Mouse (Mus musculus): ENCODE results near the gene Sh2b3.
A peak's percentile ranks its signal among the peaks of the same experiment; 100 is the strongest.

The Sh2b3 gene

DNA sequence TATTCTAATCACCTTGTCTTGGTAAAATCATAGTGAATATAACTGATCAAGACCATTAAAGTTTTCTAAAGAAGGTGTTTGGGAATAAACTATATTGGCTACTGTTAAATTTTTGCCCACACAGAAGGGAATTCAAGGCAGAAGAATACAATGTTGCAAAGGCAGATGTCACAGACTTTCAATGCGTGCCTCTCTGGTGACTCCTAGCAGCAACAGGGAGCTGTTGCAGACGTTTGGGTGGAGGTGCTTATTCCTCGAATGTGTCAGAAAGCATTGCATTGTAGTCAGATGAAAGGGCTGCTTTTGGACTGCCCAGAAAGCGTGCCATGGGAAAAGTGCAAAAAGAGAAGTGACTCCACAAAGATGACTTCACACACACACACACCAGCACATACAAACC is 55.0 kb downstream of the Sh2b3 start:
- no peak for DNase-seq

DNA sequence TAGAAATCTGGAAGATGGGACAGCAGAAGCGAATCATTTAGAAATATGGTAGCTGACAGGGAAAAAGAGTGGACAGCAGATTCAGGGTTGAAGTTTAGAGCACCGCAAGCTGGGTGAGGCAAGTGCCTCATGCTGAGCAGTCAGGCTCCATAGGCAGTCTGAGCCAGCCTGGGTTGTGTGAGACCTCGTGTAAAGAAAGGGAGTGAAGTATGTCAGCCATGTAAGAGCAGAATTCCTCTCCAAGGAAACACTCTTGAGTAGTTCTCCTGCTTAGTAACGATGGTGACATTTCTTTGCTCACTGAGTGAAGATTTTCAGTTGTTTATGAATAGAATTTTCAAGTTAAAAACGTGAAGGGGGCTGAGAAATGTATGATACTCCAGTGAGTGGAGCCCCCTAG is 57.3 kb downstream of the Sh2b3 start:
- no peak for DNase-seq

DNA sequence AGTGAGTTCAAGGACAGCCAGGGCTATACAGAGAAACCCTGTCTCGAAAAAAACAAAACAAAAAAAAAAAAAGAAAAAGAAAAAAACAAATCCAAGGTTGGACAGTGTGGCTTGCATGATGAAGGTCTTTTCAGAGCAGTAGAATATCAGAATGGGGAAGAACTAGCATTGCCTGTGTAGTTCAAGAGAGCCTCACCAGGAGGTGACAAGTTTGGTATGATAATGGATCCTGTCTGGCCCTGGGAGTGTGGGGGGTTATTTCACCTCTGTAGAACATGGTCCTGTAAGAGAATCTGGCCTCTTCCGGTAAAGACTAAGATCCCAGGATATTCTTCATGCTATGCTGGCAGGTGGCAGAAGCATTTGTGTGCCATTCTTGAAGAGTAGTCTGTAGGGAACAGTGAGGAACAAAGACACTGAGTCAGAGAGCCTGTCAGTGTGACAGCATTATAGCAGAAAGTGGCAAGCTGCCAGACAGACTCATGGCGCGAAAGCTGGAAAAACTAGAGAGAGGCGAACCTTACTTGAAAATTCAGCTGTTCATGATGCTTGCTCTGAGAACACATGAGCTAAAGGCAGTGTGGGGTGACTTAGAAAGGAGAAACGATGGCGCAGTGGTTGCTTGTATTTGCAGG is 58.8 kb downstream of the Sh2b3 start:
- peak; percentile 52 for DNase-seq

DNA sequence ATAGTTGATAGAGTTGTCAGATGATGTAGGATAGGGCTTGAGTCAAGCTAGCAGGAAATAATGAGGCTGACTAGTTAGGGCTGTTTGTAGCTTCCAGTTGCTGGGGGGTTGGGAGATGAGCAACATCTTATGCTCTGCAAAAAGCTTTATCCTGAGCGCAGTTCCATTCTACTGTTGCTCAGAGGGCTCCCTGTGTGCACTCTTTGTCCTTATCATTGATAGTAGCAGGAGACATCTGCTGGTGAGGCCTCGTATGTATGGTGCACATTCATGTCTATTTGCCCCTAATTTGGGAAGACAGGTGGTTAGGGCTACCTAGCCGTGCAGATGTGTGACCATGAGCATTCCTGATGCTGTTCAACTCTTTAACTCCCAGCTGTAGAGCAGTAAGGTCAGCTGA is 65.8 kb downstream of the Sh2b3 start:
- DNase-seq = no peak

DNA sequence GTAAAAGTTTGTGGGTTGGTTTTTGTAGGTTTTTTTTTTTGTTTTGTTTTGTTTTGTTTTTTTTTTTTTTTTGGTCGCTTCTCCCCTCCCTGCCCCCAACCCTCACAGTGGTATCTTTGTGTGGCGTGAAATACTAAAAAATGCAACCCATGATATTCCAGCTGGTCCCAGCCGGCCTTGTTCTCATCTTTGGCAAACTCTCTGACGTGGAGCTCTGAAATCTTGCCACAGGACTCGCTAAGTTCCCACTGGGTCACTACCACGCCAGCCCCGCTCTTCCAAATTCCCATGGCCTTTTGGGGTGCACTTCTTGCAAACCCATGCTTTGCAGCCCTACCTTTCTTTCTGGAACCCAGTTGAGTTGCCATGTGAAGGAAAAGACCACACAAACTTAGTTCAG is 67.6 kb downstream of the Sh2b3 start:
- no peak for DNase-seq

DNA sequence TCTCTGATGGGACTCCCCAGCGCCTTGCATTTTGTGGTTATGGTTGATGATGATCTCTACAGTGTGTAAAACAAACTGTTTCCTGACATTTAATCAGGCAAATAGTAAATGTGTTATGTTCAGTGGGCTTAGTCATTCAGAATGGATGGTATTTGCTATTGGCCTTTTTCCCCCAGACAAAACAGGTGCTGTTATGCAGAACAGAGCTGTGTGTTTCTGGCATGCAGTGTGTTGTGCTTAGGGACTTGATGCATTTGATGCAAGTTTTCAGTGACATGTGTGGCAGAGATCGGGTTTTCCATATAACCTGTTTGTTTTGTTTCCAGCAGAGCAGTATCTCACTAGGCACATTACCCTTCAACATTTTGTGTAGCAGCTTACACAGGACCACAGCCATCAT is 69.9 kb downstream of the Sh2b3 start:
- no peak for DNase-seq

DNA sequence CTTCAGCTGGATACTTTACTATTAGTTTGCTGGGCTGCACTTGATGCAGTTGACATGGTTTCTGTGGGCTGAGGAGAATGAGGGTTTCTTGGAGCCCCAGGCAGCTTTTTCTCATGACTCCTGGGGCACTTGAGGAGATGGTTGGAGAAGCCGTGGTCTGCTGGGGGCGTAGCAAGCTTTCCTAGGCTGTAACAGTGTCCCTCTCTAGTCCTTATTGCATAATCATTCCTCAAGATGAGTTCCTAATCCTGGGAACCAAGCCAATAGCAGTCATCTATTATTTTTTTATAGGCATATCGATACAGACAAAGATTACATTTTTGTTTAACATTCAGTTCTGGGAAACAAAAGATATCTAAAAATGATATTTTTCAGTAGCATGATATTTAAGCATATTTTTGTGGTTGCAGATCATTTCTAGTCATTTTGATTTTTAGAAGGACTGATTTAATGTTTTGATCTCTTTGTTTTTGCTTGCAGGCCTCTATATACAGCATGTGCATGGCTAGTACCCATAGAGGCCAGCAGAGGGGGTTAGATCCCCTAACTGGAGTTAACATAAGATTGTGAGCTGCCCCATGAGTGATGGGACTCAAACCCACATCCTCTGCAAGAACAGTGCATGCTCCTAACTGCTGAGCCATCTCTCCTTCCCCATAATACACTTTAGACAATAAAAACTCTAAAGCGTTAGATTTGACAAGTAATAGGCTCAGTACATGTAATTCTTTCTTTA is 71.2 kb downstream of the Sh2b3 start:
- DNase-seq = no peak

Data from right cerebral cortex, postnatal 25 days (tissue).